Mouse (Mus musculus) CH12.LX (cell line): ENCODE measurements around the gene Fcrls.

Experiments
- CTCF ChIP-seq, 2 experiments: IDR thresholded peaks in 1 of 2; conservative IDR thresholded peaks in 1 of 2; 2 replicates each; pipeline ENCODE4 v1.5.1; 2011 to 2012; ENCODE audit warnings: low read depth in 2 of 2, low read length in 2 of 2, improper control_type of control experiment in 1 of 2, inconsistent platforms in 1 of 2, mild to moderate bottlenecking in 1 of 2, moderate library complexity in 1 of 2
- EP300 ChIP-seq: IDR thresholded peaks from 2 replicates; pipeline ENCODE4 v1.6.1; 2011; ENCODE audit warnings: low read length, improper control_type of control experiment
- JUND ChIP-seq: conservative IDR thresholded peaks from 2 replicates; pipeline ENCODE4 v1.6.1; 2011; ENCODE audit warnings: low read depth, low read length, improper control_type of control experiment
- MAX ChIP-seq: IDR thresholded peaks from 2 replicates; pipeline ENCODE4 v1.6.1; 2011; ENCODE audit warnings: low read length, improper control_type of control experiment
- MEF2A ChIP-seq: IDR thresholded peaks from 2 replicates; pipeline ENCODE4 v1.6.1; 2014; ENCODE audit warnings: low read depth, mild to moderate bottlenecking, inconsistent platforms, low read length, improper control_type of control experiment, borderline replicate concordance
- MYC ChIP-seq: IDR thresholded peaks from 2 replicates; pipeline ENCODE4 v1.6.1; 2011; ENCODE audit warnings: low read depth, mild to moderate bottlenecking, improper control_type of control experiment, low read length
- PAX5 ChIP-seq: IDR thresholded peaks from 2 replicates; pipeline ENCODE4 v1.6.1; 2012; ENCODE audit warnings: low read length, inconsistent platforms, mixed read lengths
- POLR2A ChIP-seq: IDR thresholded peaks from 2 replicates; pipeline ENCODE4 v1.6.1; 2011; ENCODE audit warnings: low read depth, mild to moderate bottlenecking, improper control_type of control experiment, low read length
- RAD21 ChIP-seq: IDR thresholded peaks from 2 replicates; pipeline ENCODE4 v1.6.1; 2011; ENCODE audit warnings: low read depth, mild to moderate bottlenecking, low read length, improper control_type of control experiment, moderate library complexity
- RCOR1 ChIP-seq: conservative IDR thresholded peaks from 2 replicates; pipeline ENCODE4 v1.6.1; 2012; ENCODE audit warnings: low read depth, mild to moderate bottlenecking, inconsistent platforms, low read length, improper control_type of control experiment
- SMC3 ChIP-seq: IDR thresholded peaks from 2 replicates; pipeline ENCODE4 v1.6.1; 2011; ENCODE audit warnings: low read depth, low read length, improper control_type of control experiment
- UBTF ChIP-seq: IDR thresholded peaks from 2 replicates; pipeline ENCODE4 v1.6.1; 2012; ENCODE audit warnings: low read depth, mild to moderate bottlenecking, inconsistent platforms, low read length, improper control_type of control experiment, moderate library complexity
- ZNF384 ChIP-seq: IDR thresholded peaks from 2 replicates; pipeline ENCODE4 v1.6.1; 2012; ENCODE audit warnings: low read depth, low read length, improper control_type of control experiment, inconsistent platforms

- no peak for TF ChIP-seq CTCF (conservative IDR thresholded peaks at IDR 0.05 in 1 of 2, IDR thresholded peaks at IDR 0.05 in 1 of 2; ENCODE audit: low read depth in 2 of 2, low read length in 2 of 2)
- no peak for TF ChIP-seq POLR2A
- TF ChIP-seq MEF2A: no peak
- no peak for TF ChIP-seq MAX
- no peak for TF ChIP-seq EP300
- TF ChIP-seq UBTF: no peak
- TF ChIP-seq JUND: no peak
- no peak for TF ChIP-seq MYC
- no peak for TF ChIP-seq RAD21
- TF ChIP-seq ZNF384: no peak
- TF ChIP-seq SMC3: no peak
- TF ChIP-seq RCOR1: no peak
- no peak for TF ChIP-seq PAX5
Observed at GRCm38 (mm10) chr3:87274372-87274771, 10.8 kb upstream of the Fcrls start.
